Mouse (Mus musculus) ZHBTc4 (cell line): ENCODE measurements around the gene Atf7.

Source experiments
- DNase-seq: peaks from one replicate; pipeline ENCODE4 v3.0.0-alpha.2; 2011; ENCODE audit warnings: low read depth, low spot score

Atf7 gene

GRCm38 (mm10) chr15:102516293-102516692, 109.0 kb downstream of the Atf7 start:
- peak; percentile 47 for DNase-seq

- DNase-seq: no peak
These were observed 109.5 kb downstream of the Atf7 start for GRCm38 (mm10) chr15:102515791-102516190.

- DNase-seq: no peak
These were observed 110.0 kb downstream of the Atf7 start for GRCm38 (mm10) chr15:102515261-102515660.

- no peak for DNase-seq
These were observed 112.3 kb downstream of the Atf7 start for GRCm38 (mm10) chr15:102513004-102513403.

- DNase-seq: no peak
These were observed 112.8 kb downstream of the Atf7 start for GRCm38 (mm10) chr15:102512471-102512870.

- DNase-seq: no peak
These were observed 113.3 kb downstream of the Atf7 start for GRCm38 (mm10) chr15:102512010-102512409.

GRCm38 (mm10) chr15:102511285-102511833, 113.9 kb downstream of the Atf7 start:
- no peak for DNase-seq

- peak; percentile 98 for DNase-seq
These were observed 114.5 kb downstream of the Atf7 start for GRCm38 (mm10) chr15:102510590-102511284.

- no peak for DNase-seq
These were observed 115.2 kb downstream of the Atf7 start for GRCm38 (mm10) chr15:102510110-102510509.

GRCm38 (mm10) chr15:102508336-102508735, 116.9 kb downstream of the Atf7 start:
- no peak for DNase-seq

GRCm38 (mm10) chr15:102507561-102507960, 117.7 kb downstream of the Atf7 start:
- peak; percentile 30 for DNase-seq

GRCm38 (mm10) chr15:102506864-102507263, 118.4 kb downstream of the Atf7 start:
- no peak for DNase-seq

GRCm38 (mm10) chr15:102506464-102506830, 118.8 kb downstream of the Atf7 start:
- no peak for DNase-seq

GRCm38 (mm10) chr15:102505770-102506463, 119.3 kb downstream of the Atf7 start:
- no peak for DNase-seq

- no peak for DNase-seq
These were observed 120.0 kb downstream of the Atf7 start for GRCm38 (mm10) chr15:102505073-102505769.

GRCm38 (mm10) chr15:102503924-102504782, 121.1 kb downstream of the Atf7 start:
- no peak for DNase-seq

GRCm38 (mm10) chr15:102503447-102503846, 121.8 kb downstream of the Atf7 start, which contains the start of gene Gm10337:
TSS of gene Gm10337 (plus strand) at chr15:102503722.
- DNase-seq: no peak

GRCm38 (mm10) chr15:102502254-102502840, 122.9 kb downstream of the Atf7 start:
- no peak for DNase-seq

- DNase-seq: no peak
These were observed 124.0 kb downstream of the Atf7 start for GRCm38 (mm10) chr15:102501084-102501814.

- DNase-seq: no peak
These were observed 124.8 kb downstream of the Atf7 start for GRCm38 (mm10) chr15:102500479-102500878.
